Mouse (Mus musculus): ENCODE measurements at regions not wholly inside any gene's neighbourhood (a gene's known extent, or its start where the extent isn't known, plus 50 kb on each side); places are given as distances from the start of the nearest gene placed in this dataset.

DNA sequence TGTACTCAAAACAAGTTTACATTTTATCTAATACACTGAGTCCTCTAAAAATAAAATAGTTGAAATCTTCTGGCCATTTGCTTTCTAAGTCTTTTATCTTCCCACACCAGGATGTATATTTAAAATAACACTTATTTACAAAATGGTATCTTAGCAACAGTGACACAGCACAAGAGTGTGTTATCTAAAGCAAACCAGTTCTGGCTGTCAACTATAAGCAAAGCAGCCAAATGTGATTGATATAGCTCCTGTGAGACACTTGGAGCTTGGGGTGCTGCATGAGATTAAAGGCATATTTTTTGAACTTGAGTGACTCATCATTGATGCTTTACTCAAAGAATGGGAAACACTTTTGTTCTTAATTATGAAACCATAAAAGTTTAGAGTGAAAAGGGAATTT is 62.7 kb downstream of the Npy1r start:
- dilution Hi-C loops (cut with MboI; ENCODE audit: extremely low pct_ligation_motif_present, extremely low pct_unique_long_range_greater_than_20kb, low sequenced_read_pairs) = no loop called here
- no peak overlapping the region for H3K27ac ChIP-seq (ENCODE audit: insufficient read depth, low read depth)
- in situ Hi-C loops (cut with MboI; ENCODE audit: low pct_ligation_motif_present, low pct_unique_long_range_greater_than_20kb, low sequenced_read_pairs) = no loop called here

DNA sequence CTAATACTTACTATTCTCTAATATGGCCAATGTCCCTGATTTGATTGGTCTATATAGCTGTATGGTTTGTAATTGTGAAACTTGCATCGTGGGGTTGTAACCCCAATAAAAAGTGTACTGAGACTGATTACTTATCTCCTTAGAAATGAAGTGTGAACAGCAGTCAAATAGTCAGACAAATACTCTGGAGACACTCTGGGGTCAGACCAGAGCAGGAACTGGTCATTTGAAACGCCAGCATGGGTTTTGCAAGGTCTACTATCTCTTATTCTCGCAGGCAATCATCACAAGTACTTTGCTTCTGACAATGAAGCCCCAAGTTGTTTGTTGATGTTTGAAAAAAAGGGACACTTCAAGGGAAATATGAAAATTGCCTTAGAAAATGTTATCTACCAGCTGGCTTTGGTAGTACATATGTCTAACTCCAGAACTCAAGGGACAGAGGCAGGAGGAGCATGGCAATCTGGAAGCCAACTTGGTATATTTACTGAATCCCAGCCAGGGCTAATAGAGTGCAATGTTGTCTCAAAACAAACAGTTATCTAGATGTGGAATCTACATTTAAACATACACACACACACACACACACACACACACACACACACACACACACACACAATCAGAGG is 64.1 kb downstream of the Npy1r start:
- TF ChIP-seq MYC (IDR thresholded peaks at IDR 0.05; ENCODE audit: low read depth, low read length) (no peak), ZC3H11A (IDR thresholded peaks at IDR 0.05; ENCODE audit: low read depth, low read length) (no peak), KAT2A (IDR thresholded peaks at IDR 0.05; ENCODE audit: insufficient replicate concordance, low read length) (no peak), MEF2A (IDR thresholded peaks at IDR 0.05; ENCODE audit: borderline replicate concordance, low read depth, low read length) (no peak), RCOR1 (conservative IDR thresholded peaks at IDR 0.05; ENCODE audit: low read depth, low read length) (no peak)
- Histone ChIP-seq H3K9me3 (replicated peaks; ENCODE audit: low read length) (no peaks in the 10 kb centered on the region), H3K27ac (ENCODE audit: insufficient read depth, low read depth) (no peak overlapping the region), H3K27me3 (replicated peaks) (no peaks in the 10 kb centered on the region), H3K79me2 (replicated peaks; ENCODE audit: control insufficient read depth, extremely low read depth, insufficient read depth, poor library complexity, severe bottlenecking) (no peaks in the 10 kb centered on the region), H3K4me1 (ENCODE audit: control insufficient read depth in 1 of 2, insufficient read depth in 2 of 2) (peaks cover 0 to 14% of the 10 kb centered on the region in 2 experiments; a peak in 2 of 4 replicates), H3K4me3 (replicated peaks in 1 of 3; ENCODE audit: low read depth in 2 of 3, low read length in 2 of 3, poor library complexity in 1 of 3) (no peak overlapping the region), H3K9ac (ENCODE audit: insufficient read depth, low read depth) (no peak overlapping the region), H3K36me3 (replicated peaks in 1 of 2; ENCODE audit: control insufficient read depth in 1 of 2, insufficient read depth in 1 of 2, low read length in 1 of 2) (no peaks in the 10 kb centered on the region), H3K4me2 (ENCODE audit: insufficient read depth, low read depth, poor library complexity, severe bottlenecking) (no peak overlapping the region)
- dilution Hi-C loops (cut with MboI; ENCODE audit: extremely low pct_ligation_motif_present, extremely low pct_unique_long_range_greater_than_20kb, low sequenced_read_pairs) = no loop called here
- in situ Hi-C loops (cut with MboI; ENCODE audit: low pct_ligation_motif_present, low pct_unique_long_range_greater_than_20kb, low sequenced_read_pairs) = no loop called here
- DNase-seq (ENCODE audit: extremely low read depth) = no peak

More for the DNA sequence above, 62.7 kb downstream of the Npy1r start:
- Histone ChIP-seq H3K36me3 (replicated peaks in 1 of 2; ENCODE audit: control insufficient read depth in 1 of 2, insufficient read depth in 1 of 2, low read length in 1 of 2) (no peaks in the 10 kb centered on the region), H3K9me3 (replicated peaks; ENCODE audit: low read length) (no peaks in the 10 kb centered on the region), H3K4me3 (replicated peaks in 1 of 3; ENCODE audit: low read depth in 2 of 3, low read length in 2 of 3, poor library complexity in 1 of 3) (no peak overlapping the region), H3K4me1 (ENCODE audit: control insufficient read depth in 1 of 2, insufficient read depth in 2 of 2) (peaks cover 0 to 15% of the 10 kb centered on the region in 2 experiments; a peak in 2 of 4 replicates), H3K4me2 (ENCODE audit: insufficient read depth, low read depth, poor library complexity, severe bottlenecking) (no peak overlapping the region), H3K9ac (ENCODE audit: insufficient read depth, low read depth) (no peak overlapping the region), H3K79me2 (replicated peaks; ENCODE audit: control insufficient read depth, extremely low read depth, insufficient read depth, poor library complexity, severe bottlenecking) (no peaks in the 10 kb centered on the region), H3K27me3 (replicated peaks) (no peaks in the 10 kb centered on the region)
- TF ChIP-seq MAX (IDR thresholded peaks at IDR 0.05; ENCODE audit: low read length) (no peak), TBP (conservative IDR thresholded peaks at IDR 0.05; ENCODE audit: low read depth, low read length) (no peak), HCFC1 (IDR thresholded peaks at IDR 0.05; ENCODE audit: low read depth, low read length) (no peak), CHD1 (IDR thresholded peaks at IDR 0.05; ENCODE audit: low read depth, low read length) (no peak), IRF4 (IDR thresholded peaks at IDR 0.05; ENCODE audit: low read depth, low read length) (no peak), ZKSCAN1 (IDR thresholded peaks at IDR 0.05; ENCODE audit: borderline replicate concordance, low read depth, low read length) (no peak), BHLHE40 (IDR thresholded peaks at IDR 0.05; ENCODE audit: low read depth, low read length) (no peak), POLR2A (IDR thresholded peaks at IDR 0.05; ENCODE audit: low read depth, low read length) (no peak), MEF2A (IDR thresholded peaks at IDR 0.05; ENCODE audit: borderline replicate concordance, low read depth, low read length) (no peak), USF1 (IDR thresholded peaks at IDR 0.05; ENCODE audit: low read depth, low read length) (no peak), JUN (IDR thresholded peaks at IDR 0.05; ENCODE audit: insufficient read depth, low read depth, low read length) (no peak), UBTF (IDR thresholded peaks at IDR 0.05; ENCODE audit: low read depth, low read length) (no peak), ETS1 (conservative IDR thresholded peaks at IDR 0.05; ENCODE audit: low read depth, low read length) (no peak), RAD21 (IDR thresholded peaks at IDR 0.05; ENCODE audit: low read depth, low read length) (no peak)
- DNase-seq (ENCODE audit: extremely low read depth) = no peak
